Mouse (Mus musculus) bone marrow macrophage, adult 2 months (primary cell): Measurements from ENCODE around the gene Gm49366.
"Not testable (repeated sequence)": the region's sequence is repeated elsewhere in the genome, so short reads cannot be mapped to it uniquely, and the experiment has no call there.

Experiments
- CTCF ChIP-seq: IDR thresholded peaks from 2 replicates; pipeline ENCODE4 v1.5.1; 2012; ENCODE audit warnings: low read depth, mild to moderate bottlenecking, low read length, moderate library complexity
- POLR2A ChIP-seq: IDR thresholded peaks from 2 replicates; pipeline ENCODE4 v1.6.1; 2012; ENCODE audit warnings: mild to moderate bottlenecking, low read depth, low read length, borderline replicate concordance

DNA sequence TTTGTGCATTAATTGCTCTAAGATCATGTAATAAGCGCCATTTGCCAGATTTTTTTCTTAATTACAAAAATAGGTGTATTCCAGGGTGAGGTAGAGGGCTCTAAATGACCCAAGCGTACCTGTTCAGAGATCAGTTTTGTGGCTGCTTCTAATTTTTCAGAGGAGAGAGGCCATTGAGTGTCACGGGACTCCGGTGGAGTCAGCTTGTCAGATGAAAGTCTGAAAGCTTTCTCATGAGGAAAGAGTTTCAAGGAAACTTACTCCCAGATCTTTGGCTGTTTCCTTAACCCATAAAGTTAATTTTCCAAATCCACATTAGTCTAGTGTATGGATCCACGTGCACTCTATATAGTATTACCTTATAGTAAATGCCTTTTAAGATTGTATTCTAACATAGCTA is 55.9 kb downstream of the Gm49366 start:
- TF ChIP-seq CTCF, POLR2A: not testable (repeated sequence)
